Mouse (Mus musculus) heart, postnatal 36 days (tissue): ENCODE results near the gene Vps37c. TPM values are rescaled to one million over a fixed set of nuclear protein-coding genes. Genes with fewer than 3 reads are reported as not detected.

Experiments
- DNase-seq, 2 experiments: peaks; one replicate each; pipeline ENCODE4 v3.0.0; 2021 to 2022
- intact Hi-C: fragments of 180-260 bp; cut with DNase I; formaldehyde crosslinking; loops from one replicate; pipeline ENCODE4 v1.15.1; 2025
- total RNA-seq, 2 experiments: library from RNA; stranded (reverse); gene quantifications; 2 replicates each; pipeline ENCODE4 v1.2.3; 2021

Vps37c gene
- total RNA-seq, 2 experiments from 2014 or later, result 19.2 to 21.0 TPM

DNA sequence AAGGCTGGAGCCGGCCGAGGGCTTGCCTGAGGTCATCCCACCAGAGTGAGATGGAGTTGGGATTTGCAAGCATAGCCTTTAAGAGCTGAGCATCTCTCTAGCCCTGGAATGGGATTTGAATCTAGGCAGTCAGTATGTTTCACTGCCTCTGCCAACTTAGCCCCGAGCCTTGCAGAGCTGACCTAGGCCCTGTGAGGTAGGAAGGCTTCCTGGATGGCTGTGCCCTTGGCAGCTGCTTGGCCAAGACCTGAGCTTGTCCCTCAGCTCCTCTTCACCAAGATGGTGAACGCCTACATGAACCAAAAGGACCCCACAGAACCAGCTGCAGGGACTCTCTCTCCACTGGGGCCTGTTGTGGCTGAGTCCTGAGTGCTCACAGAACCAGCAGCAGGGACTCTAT lies 22.2 kb downstream of the Vps37c start:
- intact Hi-C loops, result no loop called here
- DNase-seq, result no peak

DNA sequence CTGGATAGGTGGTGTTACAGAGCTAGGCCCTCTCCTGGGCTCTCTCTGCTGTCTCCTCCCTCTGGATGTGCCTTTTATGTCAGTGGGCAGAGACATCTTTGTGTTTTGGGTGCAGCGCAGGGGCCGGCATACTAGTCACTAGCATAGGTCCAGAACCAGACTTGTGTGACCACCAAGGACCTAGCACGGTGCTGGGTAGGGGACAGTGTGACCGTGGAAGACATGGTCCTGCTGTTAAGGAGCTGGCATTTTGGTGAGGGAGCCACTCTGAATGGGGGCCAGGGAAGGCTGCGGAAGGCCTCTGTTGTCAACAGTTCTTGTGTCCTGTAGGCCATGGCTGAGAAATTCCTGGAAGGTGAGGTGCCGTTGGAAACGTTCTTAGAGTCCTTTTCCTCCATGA lies 23.7 kb downstream of the Vps37c start:
- no peak for DNase-seq
- intact Hi-C loops, result no loop called here

DNA sequence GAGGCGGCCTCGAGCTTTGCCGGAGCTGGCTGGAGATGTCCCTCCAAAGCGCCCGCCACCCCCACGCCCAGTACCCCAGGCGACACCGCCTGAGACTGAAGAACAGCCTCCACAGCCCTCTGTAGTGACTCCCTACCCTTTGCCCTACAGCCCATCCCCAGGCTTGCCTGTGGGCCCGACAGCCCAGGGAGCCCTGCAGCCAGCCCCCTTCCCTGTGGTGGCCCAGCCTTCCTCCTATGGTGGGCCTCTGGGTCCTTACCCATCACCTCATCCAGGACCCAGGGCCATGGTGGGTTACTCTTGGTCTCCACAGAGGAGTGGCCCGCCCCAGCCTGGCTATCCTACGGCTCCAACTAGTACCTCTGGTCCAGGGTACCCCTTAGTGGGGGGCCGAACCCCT lies 24.1 kb downstream of the Vps37c start:
- DNase-seq, result no peak
- intact Hi-C loops, result no loop called here

DNA sequence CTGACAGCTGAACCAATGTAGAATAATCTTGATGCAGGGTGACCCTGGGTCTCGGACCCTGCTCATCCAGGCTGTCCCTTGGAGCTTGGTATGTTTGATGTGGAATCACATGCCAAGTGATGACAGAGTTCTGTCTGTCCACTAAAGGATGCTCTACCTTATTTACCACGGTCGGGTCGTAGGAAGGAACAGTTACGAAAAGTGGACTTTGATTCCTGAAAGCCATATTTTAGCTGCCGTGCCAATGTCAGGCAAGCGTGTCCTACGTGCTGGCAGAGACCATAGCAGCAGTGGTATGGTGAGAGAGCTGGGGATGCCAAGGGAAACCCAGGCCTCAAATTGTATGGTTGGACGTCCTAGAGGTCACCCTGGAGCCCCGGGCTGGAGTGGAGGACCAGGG lies 25.0 kb downstream of the Vps37c start:
- intact Hi-C loops, result no loop called here
- no peak for DNase-seq

- no peak for DNase-seq
- intact Hi-C loops, result loop anchor here (1.0 to 2.0 kb wide), 3 partner anchors 117 to 245 kb away; no protein-coding TSS in a partner anchor
Measured at GRCm38 (mm10) chr19:10714168-10714567, 25.6 kb downstream of the Vps37c start.

GRCm38 (mm10) chr19:10714682-10715475 lies 26.3 kb downstream of the Vps37c start:
- peak; percentile 55 to 75 for DNase-seq
- intact Hi-C loops, result loop anchor here (1.0 to 2.0 kb wide), 3 partner anchors 116 to 244 kb away; no protein-coding TSS in a partner anchor

DNA sequence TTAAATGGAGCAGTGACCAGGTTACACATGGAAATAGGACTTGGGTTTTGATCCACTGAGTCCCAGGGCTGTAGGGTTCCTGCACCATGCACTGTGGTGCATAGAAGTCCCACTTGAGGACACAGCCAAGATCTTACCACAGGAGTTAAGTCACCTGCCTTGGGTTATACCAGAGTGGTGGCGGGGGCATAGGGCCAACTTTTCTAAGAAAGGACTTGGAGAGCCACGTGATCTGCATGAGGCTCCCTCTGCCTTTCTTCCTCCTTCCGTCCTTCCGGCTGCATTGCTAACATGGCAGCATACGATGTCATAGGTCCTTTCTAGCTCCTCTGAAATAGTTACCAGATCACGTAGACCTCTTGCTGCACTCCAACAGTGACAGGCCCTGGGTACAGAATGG lies 26.9 kb downstream of the Vps37c start:
- no peak for DNase-seq
- intact Hi-C loops, result loop anchor here (2.0 kb wide), 2 partner anchors 165 to 243 kb away; no protein-coding TSS in a partner anchor

- DNase-seq, result peak in 1 of 2 experiments; percentile 29
- intact Hi-C loops, result no loop called here
Measured at GRCm38 (mm10) chr19:10718251-10718775, 29.8 kb downstream of the Vps37c start.

- no peak for DNase-seq
- intact Hi-C loops, result no loop called here
Measured at GRCm38 (mm10) chr19:10719751-10720150, 31.2 kb downstream of the Vps37c start.

DNA sequence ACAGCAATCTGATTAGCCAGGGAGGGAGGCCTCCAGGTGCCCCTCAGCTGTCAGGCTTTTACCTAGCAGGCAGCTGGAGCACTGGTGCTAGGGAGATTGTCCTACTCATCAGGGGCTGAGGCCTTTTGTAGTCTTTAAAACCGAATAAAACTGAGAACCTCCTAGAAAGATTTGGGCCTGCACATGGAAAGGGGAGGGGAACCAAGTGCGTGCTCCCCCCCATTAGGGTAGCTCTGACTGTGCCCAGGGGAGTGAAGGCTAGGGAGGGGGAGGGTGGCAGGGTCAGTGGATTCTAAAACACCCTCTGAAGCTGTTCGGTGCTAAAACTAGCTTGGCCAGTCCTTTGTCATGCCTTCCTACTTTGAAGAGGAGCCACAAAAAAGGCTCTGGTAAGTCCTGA lies 32.0 kb downstream of the Vps37c start:
- intact Hi-C loops, result no loop called here
- no peak for DNase-seq

GRCm38 (mm10) chr19:10721064-10721463 lies 32.5 kb downstream of the Vps37c start:
- intact Hi-C loops, result no loop called here
- DNase-seq, result no peak

DNA sequence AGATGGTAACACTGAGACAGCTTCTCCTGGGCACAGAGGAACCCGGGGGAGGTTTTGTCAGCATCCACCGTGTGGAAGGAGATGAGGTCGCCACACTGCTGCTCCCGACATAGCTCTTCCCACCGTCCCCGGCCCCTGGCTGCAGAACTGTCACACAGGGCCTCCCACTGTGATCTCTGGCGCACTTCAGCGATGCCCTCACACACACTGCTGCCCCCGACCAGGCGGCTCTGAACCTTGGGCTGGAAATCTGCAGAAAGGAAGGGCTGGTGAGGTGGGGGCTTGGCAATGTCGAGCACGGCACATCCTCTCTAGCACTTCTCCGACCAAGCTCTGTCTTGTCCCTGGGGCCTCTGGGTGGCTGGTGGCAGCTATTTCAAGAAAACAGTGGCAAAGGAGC lies 34.5 kb downstream of the Vps37c start:
- intact Hi-C loops, result no loop called here
- DNase-seq, result no peak

GRCm38 (mm10) chr19:10723649-10724048 lies 35.1 kb downstream of the Vps37c start:
- DNase-seq, result no peak
- intact Hi-C loops, result no loop called here

DNA sequence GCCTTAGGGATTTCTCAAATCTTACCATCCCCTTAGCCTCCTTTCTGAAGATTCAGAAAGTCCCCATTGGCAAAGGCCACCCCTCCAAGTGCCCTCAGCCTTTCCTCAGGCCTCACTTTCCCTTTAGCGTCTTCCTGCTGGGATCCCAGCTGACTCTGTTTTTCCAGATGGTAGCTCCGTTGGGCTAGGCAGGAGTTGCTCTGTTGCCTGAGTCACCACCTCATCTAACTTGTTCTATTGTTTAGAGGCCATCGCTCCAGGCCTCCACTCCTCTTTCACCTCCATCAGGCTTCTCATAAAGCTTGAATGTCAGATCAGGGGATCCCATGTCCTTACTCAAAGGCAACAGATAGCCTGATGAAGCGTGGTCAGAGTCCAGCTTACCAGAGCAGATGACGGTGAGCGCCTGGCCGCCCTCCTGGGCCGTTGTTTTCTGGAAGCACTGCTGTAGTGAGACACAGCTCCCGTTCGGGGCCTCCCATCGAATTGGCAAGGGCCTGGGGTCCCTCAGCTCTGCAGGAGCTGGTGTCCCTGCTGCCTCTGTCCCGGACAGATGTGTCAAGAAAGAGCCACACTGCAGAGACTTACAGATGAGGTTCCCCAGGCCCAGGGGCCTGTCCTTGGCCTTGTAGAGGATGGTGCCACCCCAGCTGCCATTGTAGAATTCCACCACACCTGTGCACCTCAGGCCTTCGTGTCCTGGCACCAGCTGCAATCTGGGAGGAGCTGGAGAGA lies 36.3 kb downstream of the Vps37c start:
- intact Hi-C loops, result no loop called here

DNA sequence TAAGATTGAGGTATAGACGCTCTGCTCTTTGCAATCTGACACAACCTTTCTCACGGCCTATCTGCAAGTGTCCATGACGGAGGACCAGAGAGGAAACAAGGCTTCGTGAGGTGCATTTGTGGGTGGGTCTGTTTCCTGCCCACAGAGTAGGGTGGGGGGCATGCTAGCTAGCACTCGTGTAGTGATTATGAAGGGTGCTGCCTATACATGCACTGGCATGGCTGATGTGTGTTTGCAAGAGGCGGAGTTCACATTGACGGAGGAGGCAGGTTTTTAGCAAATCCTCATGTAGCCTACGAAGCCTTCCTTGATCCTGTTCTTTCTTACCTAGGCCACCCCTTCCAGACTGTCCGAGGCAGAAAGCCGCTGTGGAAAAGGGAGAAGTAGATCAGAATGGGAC lies 41.4 kb downstream of the Vps37c start:
- intact Hi-C loops, result no loop called here
- no peak for DNase-seq

More for the DNA sequence above, 36.3 kb downstream of the Vps37c start:
- DNase-seq, result no peak

DNA sequence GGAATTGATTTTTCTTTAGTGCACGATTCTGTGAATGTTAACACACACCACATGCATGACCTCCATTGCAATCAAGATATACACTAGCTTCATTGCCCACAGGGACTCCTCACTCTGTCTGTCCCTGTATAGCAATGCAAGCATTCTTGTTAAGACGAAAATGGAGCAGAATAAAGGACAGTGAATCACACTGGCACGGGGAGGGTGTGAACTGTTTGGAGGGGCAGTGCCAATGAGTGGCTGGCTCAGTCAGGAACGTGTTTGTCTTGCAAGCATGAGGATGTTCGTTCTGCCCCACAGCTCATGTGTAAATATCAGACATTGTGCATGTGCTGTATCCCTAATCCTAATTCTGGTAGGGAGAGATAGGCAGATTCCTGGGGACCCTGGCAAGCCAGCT lies 41.9 kb downstream of the Vps37c start:
- intact Hi-C loops, result no loop called here
- DNase-seq, result no peak

- no peak for DNase-seq
- intact Hi-C loops, result no loop called here
Measured at GRCm38 (mm10) chr19:10731975-10732374, 43.4 kb downstream of the Vps37c start.

DNA sequence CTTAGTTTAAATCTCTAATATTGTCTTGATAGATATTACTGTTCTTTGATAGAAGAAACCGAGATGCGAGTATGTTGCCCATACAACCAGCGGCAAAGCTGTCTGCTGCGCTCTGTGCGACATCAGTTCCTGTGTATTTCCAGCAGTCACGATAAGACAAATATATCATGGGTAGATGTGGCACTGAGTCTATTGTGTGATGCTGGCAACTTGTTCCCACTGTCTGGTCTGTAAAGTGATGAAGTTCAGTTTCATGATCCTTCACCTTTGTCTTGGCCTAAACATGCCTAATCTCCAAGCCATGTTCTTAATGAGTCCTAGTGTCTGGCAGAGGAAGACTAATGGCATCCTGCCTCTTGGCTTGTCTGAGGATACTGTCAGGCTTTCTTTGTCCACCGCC lies 44.2 kb downstream of the Vps37c start:
- intact Hi-C loops, result no loop called here
- no peak for DNase-seq

DNA sequence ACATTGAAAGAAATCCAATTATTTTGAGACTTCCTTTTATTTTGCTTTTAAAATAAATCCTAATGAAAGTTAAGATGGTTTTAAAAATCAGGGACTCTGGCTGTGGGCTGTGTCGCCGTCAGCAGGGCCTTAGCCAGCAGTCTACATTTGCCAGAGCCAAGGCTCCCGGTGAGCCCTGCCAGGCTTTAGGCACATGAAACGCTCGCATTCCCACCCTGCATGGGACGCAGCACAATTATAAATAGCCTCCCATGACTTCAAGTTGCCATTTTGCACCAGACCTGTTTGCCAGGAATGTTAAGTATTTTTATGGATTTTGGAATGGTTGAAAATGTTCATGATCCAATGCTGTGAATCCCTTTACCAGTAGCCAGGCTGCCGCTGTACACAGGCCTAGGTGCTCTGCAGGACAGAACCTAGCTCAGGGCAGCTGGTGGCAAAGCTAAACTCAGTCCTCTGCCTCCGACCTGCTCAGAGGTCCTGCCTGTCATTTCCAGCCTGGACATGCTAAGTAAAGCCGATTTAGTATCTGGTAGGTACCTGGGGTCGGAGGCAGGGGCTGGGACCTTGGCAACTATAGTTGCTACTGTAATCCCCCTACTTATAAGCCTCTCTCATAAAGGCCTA lies 45.1 kb downstream of the Vps37c start:
- DNase-seq, result no peak
- intact Hi-C loops, result no loop called here

DNA sequence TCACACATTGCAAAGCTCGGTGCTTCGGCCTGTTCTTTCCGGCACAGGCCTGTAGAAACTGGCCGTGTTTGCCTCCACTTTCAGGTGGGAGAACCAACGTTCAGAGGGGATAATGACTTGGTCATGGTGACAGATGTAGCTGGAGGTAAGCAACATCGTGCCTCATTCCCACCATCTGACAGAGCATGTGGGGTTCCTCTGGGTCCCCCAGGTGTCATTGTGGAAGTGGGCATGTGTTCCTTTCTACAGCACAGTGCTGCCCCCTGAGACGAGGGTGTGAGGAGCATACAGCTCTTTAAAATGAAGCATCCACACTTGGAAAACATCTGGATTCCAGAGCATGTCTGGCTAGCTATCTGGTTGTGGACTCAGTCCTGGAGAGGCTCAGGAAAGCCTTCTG lies 46.0 kb downstream of the Vps37c start:
- DNase-seq, result no peak

GRCm38 (mm10) chr19:10735061-10735460 lies 46.5 kb downstream of the Vps37c start:
- intact Hi-C loops, result no loop called here
- no peak for DNase-seq

More for the DNA sequence above, 46.0 kb downstream of the Vps37c start:
- intact Hi-C loops, result no loop called here
